Mouse (Mus musculus) layer of hippocampus, adult 18-20 months (tissue): ENCODE data around the gene Opa3. TPM values are rescaled to one million over a fixed set of nuclear protein-coding genes. Genes with fewer than 3 reads are reported as not detected.

Experiments used
- DNase-seq, 2 experiments: peaks; one replicate each; pipeline ENCODE4 v3.0.0; 2022; ENCODE audit warnings: low spot score in 2 of 2
- total RNA-seq, 2 experiments: library from RNA; stranded (reverse); gene quantifications; 2 replicates each; pipeline ENCODE4 v1.2.3; 2021

Opa3 gene
- total RNA-seq, 2 experiments from 2014 or later: 41.3 to 42.6 TPM

GRCm38 (mm10) chr7:19214369-19214768, 13.8 kb upstream of the Opa3 start:
- no peak for DNase-seq

GRCm38 (mm10) chr7:19214940-19215339, 13.2 kb upstream of the Opa3 start:
- no peak for DNase-seq

- DNase-seq: no peak
Measured at GRCm38 (mm10) chr7:19217492-19217891, 10.6 kb upstream of the Opa3 start.

GRCm38 (mm10) chr7:19217944-19218343, 10.2 kb upstream of the Opa3 start:
- DNase-seq: no peak

- DNase-seq: no peak
Measured at GRCm38 (mm10) chr7:19220061-19220460, 8.1 kb upstream of the Opa3 start.

GRCm38 (mm10) chr7:19222189-19222588, 5.9 kb upstream of the Opa3 start:
- no peak for DNase-seq

GRCm38 (mm10) chr7:19222875-19223274, 5.3 kb upstream of the Opa3 start:
- no peak for DNase-seq

- no peak for DNase-seq
Measured at GRCm38 (mm10) chr7:19224933-19225332, 3.2 kb upstream of the Opa3 start.

GRCm38 (mm10) chr7:19226817-19227797, 1.0 kb upstream of the Opa3 start:
- DNase-seq: no peak

- no peak for DNase-seq
Measured at GRCm38 (mm10) chr7:19228793-19229148, 637 bp downstream of the Opa3 start.

- DNase-seq: no peak
Measured at GRCm38 (mm10) chr7:19229404-19229803, 1.3 kb downstream of the Opa3 start.

- DNase-seq: no peak
Measured at GRCm38 (mm10) chr7:19230041-19230580, 2.0 kb downstream of the Opa3 start.

- DNase-seq: no peak
Measured at GRCm38 (mm10) chr7:19230899-19231298, 2.8 kb downstream of the Opa3 start.

- no peak for DNase-seq
Measured at GRCm38 (mm10) chr7:19231849-19232248, 3.7 kb downstream of the Opa3 start.

GRCm38 (mm10) chr7:19234652-19235051, 6.5 kb downstream of the Opa3 start:
- no peak for DNase-seq

GRCm38 (mm10) chr7:19235092-19235671, 7.0 kb downstream of the Opa3 start:
- no peak for DNase-seq

- DNase-seq: no peak
Measured at GRCm38 (mm10) chr7:19236411-19236810, 8.3 kb downstream of the Opa3 start.

- DNase-seq: no peak
Measured at GRCm38 (mm10) chr7:19238344-19238743, 10.2 kb downstream of the Opa3 start.

GRCm38 (mm10) chr7:19239423-19239822, 11.3 kb downstream of the Opa3 start:
- DNase-seq: peak; percentile 86 to 97

GRCm38 (mm10) chr7:19239986-19240385, 11.9 kb downstream of the Opa3 start:
- DNase-seq: no peak

- DNase-seq: no peak
Measured at GRCm38 (mm10) chr7:19240905-19241463, 12.8 kb downstream of the Opa3 start.

- no peak for DNase-seq
Measured at GRCm38 (mm10) chr7:19242005-19242404, 13.9 kb downstream of the Opa3 start.
